Mouse (Mus musculus) heart, postnatal 0 days (tissue): ENCODE data around the gene Sik3. TPM values are rescaled to one million over a fixed set of nuclear protein-coding genes. Genes with fewer than 3 reads are reported as not detected.

ENCODE experiments used
- ATAC-seq: fragments of 200-750 bp; cut with Nextera tagmentation; 2 replicates; pipeline ENCODE4 v1.8.0; 2017; ENCODE audit warnings: low read depth, moderate number of reproducible peaks, moderate library complexity; ENCODE audit not compliant: insufficient read depth
- DNase-seq: peaks from one replicate; pipeline ENCODE4 v3.0.0-alpha.2; 2016; ENCODE audit warnings: low spot score
- H3K27ac ChIP-seq: fragments of 300-500 bp; sonication (generic); 2 replicates; pipeline ENCODE4 v1.5.1; 2014; ENCODE audit warnings: low read depth, mild to moderate bottlenecking
- H3K27me3 ChIP-seq: fragments of 300-500 bp; sonication (generic); 2 replicates; pipeline ENCODE4 v1.6.1; 2014; ENCODE audit warnings: low read length, mixed read lengths; ENCODE audit not compliant: control insufficient read depth, insufficient read depth
- H3K36me3 ChIP-seq: fragments of 300-500 bp; sonication (generic); replicated peaks from 2 replicates; pipeline ENCODE4 v1.6.1; 2014; ENCODE audit warnings: low read length, mixed read lengths; ENCODE audit not compliant: control insufficient read depth, insufficient read depth
- H3K4me1 ChIP-seq: fragments of 300-500 bp; sonication (generic); 2 replicates; pipeline ENCODE4 v1.6.1; 2014; ENCODE audit warnings: antibody characterized with exemption; ENCODE audit not compliant: control insufficient read depth, insufficient read depth
- H3K4me2 ChIP-seq: fragments of 300-500 bp; sonication (generic); 2 replicates; pipeline ENCODE4 v1.6.1; 2014; ENCODE audit warnings: low read depth, mild to moderate bottlenecking, low read length, moderate library complexity
- H3K4me3 ChIP-seq: fragments of 300-500 bp; sonication (generic); 2 replicates; pipeline ENCODE4 v1.5.1; 2014; ENCODE audit warnings: low read depth, low read length
- H3K9ac ChIP-seq: fragments of 300-500 bp; sonication (generic); replicated peaks from 2 replicates; pipeline ENCODE4 v1.6.1; 2014; ENCODE audit warnings: low read depth, low read length, mixed read lengths
- H3K9me3 ChIP-seq: fragments of 300-500 bp; sonication (generic); replicated peaks from 2 replicates; pipeline ENCODE4 v1.6.1; 2016; ENCODE audit warnings: low read length; ENCODE audit not compliant: control insufficient read depth
- CTCF ChIP-seq: IDR thresholded peaks from 2 replicates; pipeline ENCODE4 v1.5.1; 2016; ENCODE audit warnings: antibody characterized with exemption, control low read depth, low read depth
- EP300 ChIP-seq: IDR thresholded peaks from 2 replicates; pipeline ENCODE4 v1.6.1; 2016; ENCODE audit warnings: antibody characterized with exemption, low read depth
- WGBS: fragments of 180-500 bp; shearing (Covaris S2); extraction: QIAGEN DNeasy Blood & Tissue Kit; methylation state at CpG from one replicate; pipeline ENCODE4 v1.1.7; 2014; 5-methylcytosine and 5-hydroxymethylcytosine counted together
- polyA plus RNA-seq: library from polyadenylated mRNA; unstranded; fragments of >200 nt; fragmentation: Nextera tagmentation; extraction: Ambion mirVana; gene quantifications from 2 replicates; pipeline ENCODE4 v1.2.1, GENCODE M21; 2015
- total RNA-seq: library from RNA; depleted of rRNA; stranded (reverse); fragments of >200 nt; gene quantifications from 2 replicates; pipeline ENCODE4 v1.2.3, GENCODE M21; 2014; ENCODE audit warnings: low replicate concordance

Gene Sik3
- total and polyA plus RNA-seq, 2 experiments from 2014 or later = 13.1 to 35.3 TPM

DNA sequence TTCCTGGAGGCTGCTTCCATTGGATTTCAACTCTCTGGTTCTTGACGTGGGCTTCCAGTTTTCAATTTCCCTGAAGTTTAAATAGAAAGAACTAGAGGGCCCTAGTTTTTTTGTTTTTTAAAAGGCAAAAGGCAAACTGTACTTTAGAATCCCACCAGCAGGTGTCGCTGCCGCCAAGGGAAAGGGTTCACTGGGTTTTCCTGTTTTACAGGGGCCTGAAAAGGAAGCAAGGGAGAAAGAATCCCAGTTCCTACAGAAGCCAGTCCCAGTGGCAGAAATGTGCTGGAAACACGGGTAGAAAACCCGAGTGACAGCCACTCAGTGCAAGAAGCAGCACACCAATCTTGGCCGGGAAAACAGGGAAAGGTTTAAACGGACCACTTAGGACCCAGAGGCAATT lies 8.9 kb upstream of the Sik3 start:
- H3K4me3 ChIP-seq = no peak overlapping the region
- no peaks in the 10 kb centered on the region for H3K9me3 ChIP-seq
- H3K27me3 ChIP-seq = no peaks in the 10 kb centered on the region
- TF ChIP-seq CTCF (peak; percentile 86), EP300 (no peak)
- no peaks in the 10 kb centered on the region for H3K36me3 ChIP-seq
- no peak overlapping the region for H3K27ac ChIP-seq
- H3K9ac ChIP-seq = no peak overlapping the region
- 6% methylated on average over 7 of the region's 7 CpGs for WGBS
- ATAC-seq (peak; percentile 49; the same call in 1 of the 2 replicates), DNase-seq (peak; percentile 80)
- H3K4me2 ChIP-seq = 0 out of 2 replicates have a peak overlapping the region, but pooled peaks have one; percentile 10
- no peaks in the 10 kb centered on the region for H3K4me1 ChIP-seq

DNA sequence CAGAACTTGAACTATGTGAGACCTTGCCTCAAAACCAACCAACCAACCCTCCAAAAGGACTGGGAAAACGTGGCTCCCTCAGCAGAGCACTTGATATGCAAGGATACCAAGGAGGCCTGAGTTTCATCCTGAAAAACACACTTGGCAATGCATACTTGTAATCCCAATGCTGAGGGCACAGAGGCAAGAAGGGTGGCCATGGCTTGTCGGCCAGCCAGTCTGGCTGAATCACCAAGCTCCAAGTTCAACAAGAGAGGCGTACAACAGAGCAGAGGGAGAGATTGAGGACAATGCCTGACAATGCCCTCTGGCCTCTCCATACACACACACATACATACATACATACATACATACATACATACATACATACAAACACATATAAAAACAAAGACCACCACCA lies 8.1 kb upstream of the Sik3 start:
- DNase-seq = no peak
- Histone ChIP-seq H3K9ac (no peak overlapping the region), H3K9me3 (no peaks in the 10 kb centered on the region), H3K4me1 (no peaks in the 10 kb centered on the region), H3K27ac (no peak overlapping the region), H3K27me3 (no peaks in the 10 kb centered on the region), H3K36me3 (no peaks in the 10 kb centered on the region), H3K4me2 (no peak overlapping the region), H3K4me3 (no peak overlapping the region)
- no peak for ATAC-seq
- WGBS = 53% methylated on average over 3 of the region's 3 CpGs
- TF ChIP-seq EP300 (no peak), CTCF (no peak)

DNA sequence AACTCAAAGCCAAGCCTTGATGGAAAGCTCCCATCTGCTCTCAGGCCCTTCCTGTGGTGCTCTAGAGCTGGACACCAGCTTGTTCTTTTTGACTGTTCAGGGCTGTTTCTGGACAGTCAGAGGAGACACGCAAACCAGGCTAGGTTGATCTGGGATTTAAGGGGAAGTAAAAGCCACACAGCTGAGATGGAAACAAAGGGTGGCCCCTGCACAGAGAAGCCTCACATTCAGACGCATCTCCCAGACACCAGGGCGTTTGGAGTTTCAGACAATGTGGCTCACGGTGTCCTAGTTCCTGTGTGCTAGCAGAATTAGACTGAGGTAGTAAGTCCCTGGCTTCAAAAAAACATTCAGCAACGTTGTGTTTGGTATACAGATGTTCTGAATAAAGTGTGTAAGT lies 6.4 kb upstream of the Sik3 start:
- no peak overlapping the region for H3K4me3 ChIP-seq
- no peaks in the 10 kb centered on the region for H3K4me1 ChIP-seq
- WGBS = 49% methylated on average over 5 of the region's 5 CpGs
- H3K9ac ChIP-seq = no peak overlapping the region; the same call in 1 of the 2 replicates
- ATAC-seq = no peak
- H3K9me3 ChIP-seq = no peaks in the 10 kb centered on the region
- no peaks in the 10 kb centered on the region for H3K36me3 ChIP-seq
- H3K4me2 ChIP-seq = no peak overlapping the region
- no peak overlapping the region for H3K27ac ChIP-seq
- no peak for TF ChIP-seq EP300
- DNase-seq = no peak
- H3K27me3 ChIP-seq = no peaks in the 10 kb centered on the region

DNA sequence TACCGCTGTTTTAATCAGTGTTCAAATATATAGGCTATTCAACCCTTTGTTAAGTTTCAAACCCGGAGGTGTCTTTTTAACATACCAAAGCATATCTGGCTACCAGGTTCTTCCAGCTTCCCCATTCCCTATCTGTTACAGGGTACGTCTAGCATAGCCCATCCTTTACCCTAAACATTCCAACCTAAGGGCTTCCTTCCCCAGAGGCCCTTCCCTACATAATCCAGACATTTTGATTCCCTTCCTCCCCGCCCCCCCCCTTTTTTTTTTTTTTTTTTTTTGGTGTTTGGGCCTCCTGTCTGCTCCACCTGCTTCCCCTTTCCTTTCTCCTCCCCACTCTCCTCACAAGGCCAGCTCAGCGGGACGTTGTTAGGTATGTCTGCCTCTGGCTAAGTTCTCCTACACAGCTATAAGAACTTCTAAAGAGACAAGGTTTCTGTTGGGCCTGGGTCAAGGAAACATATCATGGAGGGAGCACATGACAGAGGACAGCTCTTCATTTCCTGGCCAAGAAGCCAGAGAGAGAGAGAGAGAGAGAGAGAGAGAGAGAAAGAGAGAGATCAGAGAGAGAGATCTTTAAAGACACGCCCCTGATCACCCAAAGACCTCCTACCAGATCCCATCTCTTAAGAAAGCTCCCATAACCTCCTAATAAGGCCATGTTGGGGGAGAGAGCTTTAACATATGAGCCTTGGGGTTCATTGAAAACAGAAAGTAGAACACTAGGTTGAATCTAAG lies 3.5 kb upstream of the Sik3 start:
- Histone ChIP-seq H3K36me3 (no peaks in the 10 kb centered on the region), H3K4me1 (peaks cover 11% of the 10 kb centered on the region), H3K27me3 (no peaks in the 10 kb centered on the region), H3K4me3 (no peak overlapping the region), H3K4me2 (no peak overlapping the region), H3K27ac (no peak overlapping the region), H3K9ac (no peak overlapping the region), H3K9me3 (no peaks in the 10 kb centered on the region)
- ATAC-seq (no peak), DNase-seq (no peak)
- TF ChIP-seq CTCF = no peak
- TF ChIP-seq EP300 = no peak
- 73% methylated on average over 7 of the region's 7 CpGs for WGBS

DNA sequence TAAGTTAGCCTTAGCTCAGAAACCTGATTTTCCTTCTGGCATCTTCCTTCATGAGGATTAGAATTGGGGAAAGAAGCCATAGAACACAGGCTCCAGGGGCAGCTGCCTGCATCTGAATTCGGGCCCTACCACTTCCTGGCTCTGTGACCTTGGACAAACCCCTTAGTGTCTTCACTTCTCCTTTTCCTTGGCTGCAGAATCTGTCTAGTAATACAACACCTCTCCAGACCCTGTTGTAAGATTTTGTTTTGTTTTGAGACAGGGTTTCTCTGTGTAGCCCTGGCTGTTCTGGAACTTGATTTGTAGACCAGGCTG lies 3.0 kb upstream of the Sik3 start:
- H3K36me3 ChIP-seq = no peaks in the 10 kb centered on the region
- no peaks in the 10 kb centered on the region for H3K9me3 ChIP-seq
- ATAC-seq (no peak), DNase-seq (no peak)
- no peak overlapping the region for H3K4me2 ChIP-seq
- no peaks in the 10 kb centered on the region for H3K27me3 ChIP-seq
- H3K9ac ChIP-seq = no peak overlapping the region
- 53% methylated on average over 1 of the region's 1 CpGs for WGBS
- H3K27ac ChIP-seq = no peak overlapping the region
- TF ChIP-seq CTCF (no peak), EP300 (no peak)
- H3K4me3 ChIP-seq = no peak overlapping the region
- peaks cover 15% of the 10 kb centered on the region for H3K4me1 ChIP-seq
